Mouse (Mus musculus) gastrocnemius, adult 8-10 months (tissue): ENCODE measurements around the gene Cdc42ep4. TPM values are rescaled to one million over a fixed set of nuclear protein-coding genes. Genes with fewer than 3 reads are reported as not detected.

Experiments used
- DNase-seq, 2 experiments: peaks; one replicate each; pipeline ENCODE4 v3.0.0; 2022; ENCODE audit warnings: low spot score in 2 of 2
- total RNA-seq, 4 experiments: library from RNA; stranded (reverse); gene quantifications; 2 replicates each; pipeline ENCODE4 v1.2.4; 2022

Cdc42ep4 gene
- 1 to 10 TPM; 2.8 to 6.4 (median 5.0) TPM for total RNA-seq

DNA sequence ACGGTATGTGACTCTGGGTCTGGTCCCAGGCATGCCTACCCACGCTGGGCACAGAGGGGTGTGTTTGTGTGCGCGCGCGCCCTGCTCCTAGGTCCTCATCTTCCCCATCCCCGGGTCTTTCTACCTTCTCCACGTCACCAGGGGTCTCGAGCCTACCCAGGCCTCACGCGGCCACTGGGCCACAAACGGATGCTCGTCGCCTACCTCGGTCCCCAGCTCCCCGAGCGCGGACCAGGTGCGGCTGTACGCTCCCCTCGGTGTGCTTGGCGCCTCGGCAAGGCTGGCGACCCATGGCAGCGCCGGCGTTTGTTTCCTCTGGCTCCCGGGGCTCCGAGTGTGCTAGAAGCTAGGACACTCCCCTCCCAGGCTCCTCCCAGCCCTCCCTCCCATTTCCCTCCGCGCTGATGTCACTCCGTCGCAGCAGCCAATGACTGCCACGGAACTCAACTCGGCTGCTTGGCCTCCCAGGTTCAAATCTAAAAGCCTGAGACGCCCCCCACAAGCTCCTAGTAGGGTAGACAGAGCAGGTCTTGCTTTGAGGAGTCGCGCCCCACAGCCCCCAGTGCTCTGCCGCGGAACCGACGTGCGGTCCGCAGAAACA lies at the start of gene Cdc42ep4:
Cdc42ep4 (minus strand) TSS at position 398 of the 601 bp plus-strand sequence.
- DNase-seq, result peak; percentile 31 to 62

DNA sequence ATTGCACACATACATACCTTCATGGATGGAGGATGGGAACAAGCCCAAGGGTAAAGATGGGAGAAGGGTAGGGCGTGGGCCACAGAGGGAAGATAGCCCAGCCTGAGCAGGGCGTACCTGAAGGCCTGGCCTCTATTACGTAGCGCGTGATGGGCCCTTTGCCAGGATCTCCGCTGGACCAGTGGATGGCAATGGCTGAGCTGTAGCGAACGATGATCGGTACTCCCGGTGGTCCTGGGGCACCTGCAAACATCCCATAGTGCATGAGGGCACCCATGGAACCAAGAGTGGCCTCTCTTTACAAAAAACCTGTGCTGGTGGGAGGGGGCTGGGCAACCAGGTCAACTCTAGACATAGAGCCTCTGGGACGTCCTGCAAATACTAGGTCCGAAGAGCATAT lies 48.3 kb upstream of the Cdc42ep4 start:
- DNase-seq, result no peak

DNA sequence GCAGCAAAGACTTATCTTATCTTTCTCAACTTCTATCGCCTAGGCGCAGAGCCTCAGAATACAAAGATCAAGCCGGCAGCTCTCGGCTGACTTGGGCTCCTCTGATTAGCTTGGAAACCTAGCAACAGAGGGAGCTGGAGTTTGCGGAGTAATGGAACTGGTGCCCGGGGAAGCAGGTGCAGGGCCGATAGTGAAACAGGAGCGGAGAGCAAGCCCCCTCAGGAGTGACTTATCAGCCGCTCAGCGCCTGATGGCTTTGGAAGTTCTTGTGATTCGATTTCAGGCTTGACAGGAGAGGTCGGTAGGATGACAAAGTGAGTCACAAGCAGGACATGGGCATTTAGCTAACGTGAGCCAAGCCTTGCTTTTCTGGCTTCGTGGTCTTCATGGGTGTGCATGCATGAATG lies 47.4 kb upstream of the Cdc42ep4 start:
- DNase-seq, result no peak

DNA sequence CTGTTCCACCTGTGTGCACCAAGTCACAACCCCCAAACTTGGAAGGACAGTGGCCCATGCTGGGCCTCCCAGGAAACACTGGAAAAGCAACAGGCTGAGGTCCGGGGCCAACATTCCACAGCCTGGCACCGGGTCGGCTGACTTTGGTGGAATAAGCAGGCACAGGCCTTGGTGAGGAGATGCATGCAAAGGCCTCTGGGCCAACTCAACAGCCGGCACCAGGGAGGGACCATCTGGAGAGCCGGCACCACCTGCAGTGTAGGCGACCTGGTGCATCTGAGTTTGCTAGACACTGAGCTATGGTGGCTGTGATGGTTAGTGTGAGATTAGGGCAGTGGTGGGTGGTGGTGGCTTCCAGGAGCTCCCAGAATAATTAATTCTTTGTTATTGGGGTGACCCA lies 46.3 kb upstream of the Cdc42ep4 start:
- no peak for DNase-seq

DNA sequence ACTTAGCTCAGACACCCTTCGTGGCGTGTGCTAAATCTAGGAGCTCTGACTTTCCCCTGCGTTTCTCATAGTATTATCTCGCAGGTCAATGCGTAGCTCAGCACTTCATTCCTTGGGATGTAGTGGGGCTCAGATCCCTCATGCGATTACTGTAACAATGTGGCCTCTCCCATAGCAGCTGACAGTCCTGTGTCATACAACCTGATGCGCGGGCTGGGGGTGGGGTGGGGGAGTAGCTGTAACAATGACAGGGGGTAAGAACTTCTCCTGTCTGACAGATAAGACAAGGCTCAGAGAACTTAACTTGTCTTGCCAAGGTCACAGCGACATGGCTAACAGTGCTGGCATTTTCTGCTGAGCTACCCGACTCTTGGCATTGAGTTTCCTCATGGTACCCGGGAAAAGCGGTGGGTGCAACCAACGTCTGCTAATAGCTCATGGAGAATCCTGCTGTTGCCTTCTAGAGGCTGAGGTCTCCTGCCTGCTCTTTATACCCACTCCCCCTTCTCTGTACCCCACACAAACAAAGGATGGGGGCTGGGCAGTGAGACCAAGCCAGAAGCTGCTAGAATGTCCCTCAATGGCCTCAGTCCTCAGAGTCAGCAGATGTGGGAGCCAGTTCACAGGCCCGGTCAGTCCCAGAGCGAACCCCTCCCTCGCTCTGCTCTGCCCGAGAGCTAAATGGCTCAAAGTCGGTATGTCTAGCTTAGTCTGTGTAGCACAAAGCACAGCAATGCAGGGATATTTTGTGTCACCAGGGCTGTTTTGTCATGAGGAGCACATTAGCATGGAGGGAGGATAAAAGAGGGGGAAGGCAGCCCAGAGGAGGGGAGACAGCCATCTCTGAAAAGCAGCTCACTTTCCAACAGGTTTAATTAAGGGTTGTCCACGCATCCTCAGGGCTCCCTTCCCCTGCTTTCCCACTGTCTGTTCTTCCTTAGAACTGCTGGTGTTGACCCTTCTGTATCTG lies 45.6 kb upstream of the Cdc42ep4 start:
- no peak for DNase-seq

DNA sequence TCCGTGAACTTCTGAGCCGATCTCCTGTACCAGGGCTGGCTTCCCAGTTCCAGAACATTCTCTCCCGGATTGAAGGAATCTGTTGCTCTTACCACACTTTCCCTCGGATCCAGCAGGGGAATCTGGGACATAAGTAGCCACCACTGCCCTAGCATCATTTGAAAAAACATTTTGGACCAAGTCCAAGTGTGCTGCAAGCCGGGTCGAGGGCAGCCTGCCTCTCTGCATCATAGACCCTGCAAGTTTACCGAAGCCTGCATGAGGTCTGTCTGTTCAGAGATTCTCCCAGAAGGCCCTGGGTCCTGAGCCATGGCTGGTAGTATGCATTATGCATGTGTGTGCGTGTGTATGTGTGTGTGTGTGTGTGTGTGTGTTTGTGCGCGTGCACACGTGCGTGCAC lies 44.2 kb upstream of the Cdc42ep4 start:
- no peak for DNase-seq

DNA sequence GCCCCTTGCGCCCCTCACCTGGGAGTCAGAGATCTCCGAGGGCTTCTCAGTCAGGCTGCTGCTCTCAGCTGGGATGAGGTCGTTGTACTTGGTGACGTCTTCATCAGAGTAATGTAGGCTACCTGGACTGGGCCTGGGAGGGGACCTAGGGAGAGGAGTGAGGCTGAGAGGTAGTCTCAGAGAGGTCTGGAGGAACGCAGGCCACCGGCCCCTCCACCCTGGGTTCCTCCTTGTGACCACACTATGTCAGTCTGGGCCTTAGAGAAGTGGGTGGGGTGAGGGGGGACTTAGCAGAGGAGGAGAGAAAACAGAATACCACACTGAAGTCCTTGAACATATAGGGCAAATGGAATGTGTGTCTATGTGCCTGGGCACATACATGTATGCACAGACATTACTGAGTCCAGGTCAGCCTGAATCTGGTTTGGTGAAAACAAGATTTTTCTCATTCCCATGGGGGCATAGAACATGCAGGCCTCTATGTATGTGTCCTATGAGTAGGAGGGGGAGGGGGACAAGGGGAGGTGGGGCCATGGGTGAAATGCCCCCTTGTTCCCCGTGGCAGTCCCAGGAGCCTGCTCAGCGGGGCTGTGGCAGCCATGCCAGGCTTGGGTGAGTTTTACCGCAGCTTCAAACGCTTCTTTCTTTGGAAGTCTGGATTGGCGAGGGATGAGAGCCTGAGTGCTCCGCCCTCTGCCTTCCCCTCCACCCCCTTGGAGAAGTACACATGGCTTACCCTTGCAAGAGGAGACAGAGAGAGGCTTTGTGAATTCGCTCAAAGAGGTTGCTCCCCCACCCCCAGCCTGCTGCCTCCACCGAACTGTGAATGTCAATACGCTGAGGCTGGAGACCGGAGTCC lies 39.9 kb upstream of the Cdc42ep4 start:
- no peak for DNase-seq

DNA sequence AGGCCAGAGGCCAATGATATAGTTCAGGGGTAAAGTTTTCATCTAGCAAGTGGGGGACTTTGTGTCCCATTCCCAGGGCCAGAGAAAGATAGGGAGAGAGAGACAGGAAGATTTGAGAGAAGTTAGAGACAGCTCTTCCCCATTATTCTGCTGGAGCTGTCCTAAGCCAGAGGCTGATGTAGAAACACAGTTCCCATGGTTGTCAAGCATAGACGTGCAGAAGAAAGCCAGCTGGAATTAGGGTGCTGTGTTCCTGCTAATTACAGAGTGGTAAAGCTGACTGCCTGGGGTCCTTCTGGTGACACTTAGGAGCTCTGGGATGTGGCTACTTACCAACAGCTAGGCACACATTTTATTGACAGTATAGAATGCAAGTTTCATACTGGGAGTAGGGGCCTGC lies 37.4 kb upstream of the Cdc42ep4 start:
- DNase-seq, result no peak

DNA sequence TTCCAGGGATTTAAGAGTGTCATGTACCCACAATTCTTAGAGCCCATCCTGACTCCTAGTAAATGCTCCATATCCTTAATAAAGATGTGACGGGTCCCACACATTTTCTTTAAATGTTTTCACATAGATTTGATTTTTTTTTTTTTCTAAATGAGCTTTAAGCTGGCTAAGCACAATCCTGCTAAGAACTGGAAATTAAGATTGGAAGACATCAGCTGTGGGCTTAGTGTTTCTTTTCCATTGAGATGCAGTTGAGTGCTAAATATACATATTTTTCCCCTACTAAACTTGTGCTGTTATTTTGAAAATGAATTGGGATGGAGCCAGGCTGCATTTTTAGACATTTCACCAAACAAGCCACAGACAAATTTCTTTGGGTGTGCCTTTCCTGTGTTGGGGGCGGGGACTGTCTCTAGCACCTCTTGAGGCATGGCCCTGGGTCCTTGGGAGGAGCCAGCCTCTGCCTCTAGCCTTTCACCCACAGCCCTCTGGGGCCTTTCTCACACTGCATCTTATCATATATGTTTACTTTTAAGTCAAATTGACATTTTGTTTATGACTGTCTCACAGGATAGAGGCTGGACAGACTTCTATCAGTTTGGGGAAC lies 36.6 kb upstream of the Cdc42ep4 start:
- no peak for DNase-seq

DNA sequence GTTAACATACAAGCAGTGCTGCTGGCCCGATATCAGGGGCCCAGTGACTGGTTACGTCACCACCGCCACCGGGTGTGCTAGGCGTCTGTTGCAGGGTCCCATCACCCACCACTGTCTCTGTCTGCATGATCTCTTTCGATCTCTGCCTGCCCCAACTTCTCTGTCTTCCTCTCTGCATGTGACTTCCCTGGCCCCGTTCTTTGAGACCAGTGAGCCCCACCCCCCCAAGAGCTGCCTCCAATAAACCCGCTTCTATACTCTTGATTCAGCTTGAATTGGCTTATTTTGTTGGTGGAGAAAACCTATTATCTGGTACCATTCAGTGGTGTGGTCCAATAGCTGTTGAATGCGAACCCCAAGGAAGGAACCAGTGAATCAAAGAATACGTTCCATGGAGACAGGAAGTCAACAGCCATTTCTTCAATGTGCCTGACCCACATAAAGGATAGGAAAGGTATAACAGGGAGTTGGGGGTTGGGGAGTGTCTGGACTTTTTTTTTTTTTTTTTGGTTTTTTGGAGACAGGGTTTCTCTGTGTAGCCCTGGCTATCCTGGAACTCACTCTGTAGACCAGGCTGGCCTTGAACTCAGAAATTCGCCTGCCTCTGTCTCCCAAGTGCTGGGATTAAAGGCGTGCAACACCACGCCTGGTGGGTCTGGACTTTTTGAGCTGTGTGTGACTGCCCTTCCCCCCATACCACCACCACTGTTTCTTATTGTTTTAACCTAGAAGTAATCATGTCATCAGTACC lies 35.9 kb upstream of the Cdc42ep4 start:
- no peak for DNase-seq

DNA sequence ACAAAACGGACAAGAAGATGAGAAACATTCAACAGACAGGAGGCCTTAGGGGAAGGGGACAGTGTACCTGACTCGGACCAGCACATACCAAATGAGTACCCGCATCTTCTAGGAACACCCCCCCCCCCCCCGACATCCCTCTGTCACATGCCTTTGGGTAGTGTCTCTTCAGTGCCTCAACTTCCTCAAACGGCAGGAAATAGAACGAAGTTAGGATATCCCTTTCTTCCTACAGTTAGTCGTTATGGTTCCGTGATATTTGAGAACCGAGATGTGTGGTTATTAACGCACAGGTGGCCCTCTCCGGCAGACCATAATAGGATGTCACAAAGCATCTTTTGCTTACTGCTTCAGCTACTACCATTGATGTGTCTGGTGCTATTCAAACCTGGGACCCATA lies 35.3 kb upstream of the Cdc42ep4 start:
- no peak for DNase-seq

DNA sequence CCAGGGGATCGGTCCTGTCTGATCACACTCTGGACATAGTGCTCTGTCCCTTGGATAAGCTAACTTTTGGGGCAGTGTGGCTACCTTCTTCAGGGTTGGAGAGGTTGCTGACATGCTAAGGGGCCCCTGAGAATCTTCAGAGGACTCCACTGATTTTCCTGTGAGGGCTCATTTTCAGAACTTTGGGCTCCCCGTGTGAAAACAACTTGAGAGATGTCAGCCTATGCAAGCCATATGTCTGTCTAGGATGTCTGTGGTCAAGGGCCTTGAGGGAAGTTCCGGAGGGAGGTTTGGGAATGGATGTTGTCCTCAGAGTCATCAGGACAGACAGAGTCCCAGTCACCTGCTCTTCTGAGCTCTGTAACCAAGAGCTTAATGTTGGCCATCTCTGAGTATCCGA lies 34.7 kb upstream of the Cdc42ep4 start:
- no peak for DNase-seq

DNA sequence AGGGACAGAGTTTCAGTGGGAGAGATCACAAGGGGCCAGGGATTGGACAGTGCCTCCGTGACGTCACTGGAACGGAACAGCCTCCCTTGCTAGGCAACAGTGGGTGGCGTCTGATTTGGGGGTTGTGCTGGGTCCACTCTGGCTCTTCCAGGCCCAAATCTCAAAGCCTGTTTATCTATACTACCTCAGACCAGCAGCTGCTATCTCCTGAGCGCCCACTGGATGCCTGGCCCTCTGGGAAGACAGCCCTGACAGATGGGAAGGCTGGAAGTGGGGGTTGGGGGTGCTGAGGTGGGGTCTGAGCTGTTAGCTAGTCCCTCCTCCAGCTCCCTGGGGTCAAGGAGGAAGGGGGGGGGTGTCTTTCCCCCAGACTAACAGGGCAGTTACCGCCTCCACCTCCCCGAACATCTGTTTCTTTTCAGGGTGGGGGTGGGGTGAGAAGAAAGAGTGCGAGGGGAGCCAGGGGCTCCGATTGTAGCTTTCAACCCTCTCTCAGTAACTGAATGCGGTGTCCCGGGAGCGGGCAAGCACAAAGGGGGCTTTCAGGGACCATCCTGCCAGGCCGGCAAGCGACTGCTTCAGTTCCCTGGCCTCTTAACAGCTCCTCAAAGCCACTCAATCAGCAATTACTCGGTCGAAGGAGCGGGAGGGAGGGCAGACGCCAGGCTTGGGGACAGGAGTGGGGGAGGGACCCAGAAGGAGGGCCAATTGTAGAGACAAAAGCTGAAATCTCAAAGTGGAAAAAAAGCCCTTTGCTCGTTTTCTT lies 33.9 kb upstream of the Cdc42ep4 start:
- peak in 1 of 2 experiments; percentile 22 for DNase-seq

DNA sequence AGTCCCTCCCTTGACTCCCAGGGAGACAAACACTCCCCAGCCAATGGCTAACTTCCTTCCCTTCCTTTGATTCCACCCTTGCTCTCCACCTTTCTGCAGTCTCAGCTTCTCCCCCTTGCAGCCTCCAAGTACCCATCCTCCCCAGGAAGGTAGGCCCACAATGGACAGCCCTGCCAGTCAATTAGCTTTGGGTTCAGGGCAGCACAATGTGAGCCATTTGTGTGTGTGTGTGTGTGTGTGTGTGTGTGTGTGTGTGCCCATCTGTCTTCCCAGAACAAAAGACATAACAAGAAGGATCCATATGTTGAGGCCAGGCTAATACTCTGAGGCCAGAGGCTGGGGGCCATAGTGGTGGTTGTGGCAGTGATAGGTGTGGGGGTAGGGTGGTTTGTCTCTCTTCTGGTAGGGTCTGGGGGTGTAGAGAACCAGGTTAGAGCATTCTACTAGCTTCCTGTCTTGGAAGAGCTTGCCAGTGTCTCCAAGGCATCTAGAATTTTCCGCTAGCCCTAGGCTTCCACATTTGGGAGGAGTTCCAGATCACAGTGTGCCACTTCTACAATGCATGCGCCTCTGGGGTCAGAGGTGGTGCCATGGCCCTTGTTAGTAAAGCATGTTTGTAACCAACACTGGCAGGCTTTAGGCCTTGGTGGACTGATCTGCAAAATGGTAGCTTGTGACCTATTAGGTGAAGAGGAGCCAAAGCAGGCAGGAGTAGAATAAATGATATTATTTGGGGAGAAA lies 33.1 kb upstream of the Cdc42ep4 start:
- DNase-seq, result no peak

DNA sequence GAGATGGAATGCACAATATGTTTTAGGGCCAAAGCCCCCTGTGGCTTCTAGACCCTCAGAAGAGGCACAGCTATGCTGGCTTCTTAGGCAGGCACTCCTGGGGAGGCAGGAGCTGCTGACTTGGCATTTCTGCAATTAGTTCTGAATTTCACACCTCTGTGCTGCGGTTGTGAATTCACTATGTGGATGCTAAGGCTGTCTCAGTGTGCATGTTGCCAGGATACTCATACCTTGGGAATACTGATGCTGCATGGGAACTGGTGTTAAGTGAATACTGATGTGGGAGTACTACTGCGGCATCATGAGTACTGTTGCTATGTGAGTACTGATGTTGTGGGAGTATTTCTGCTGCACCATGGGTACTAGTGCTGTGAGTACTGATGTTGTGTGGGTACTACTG lies 30.8 kb upstream of the Cdc42ep4 start:
- no peak for DNase-seq

DNA sequence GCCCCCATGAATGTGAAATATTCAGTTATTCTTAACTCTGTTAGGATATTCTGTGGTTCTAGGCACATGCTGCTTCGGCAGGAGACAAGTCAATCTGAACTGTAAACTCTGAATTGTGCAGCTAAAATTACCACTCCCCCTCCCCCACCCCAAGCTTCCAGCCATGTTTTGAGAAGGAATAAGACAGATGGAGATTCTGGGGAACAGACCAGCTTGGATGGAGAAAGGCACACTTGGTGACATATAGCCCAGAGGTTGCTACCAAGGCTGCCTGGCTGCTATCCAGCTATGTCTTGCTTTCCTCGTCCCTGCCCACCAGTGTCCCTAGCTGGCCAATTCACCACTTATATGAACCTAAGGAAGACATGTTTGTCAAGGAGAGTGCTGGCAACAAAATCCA lies 30.3 kb upstream of the Cdc42ep4 start:
- no peak for DNase-seq

DNA sequence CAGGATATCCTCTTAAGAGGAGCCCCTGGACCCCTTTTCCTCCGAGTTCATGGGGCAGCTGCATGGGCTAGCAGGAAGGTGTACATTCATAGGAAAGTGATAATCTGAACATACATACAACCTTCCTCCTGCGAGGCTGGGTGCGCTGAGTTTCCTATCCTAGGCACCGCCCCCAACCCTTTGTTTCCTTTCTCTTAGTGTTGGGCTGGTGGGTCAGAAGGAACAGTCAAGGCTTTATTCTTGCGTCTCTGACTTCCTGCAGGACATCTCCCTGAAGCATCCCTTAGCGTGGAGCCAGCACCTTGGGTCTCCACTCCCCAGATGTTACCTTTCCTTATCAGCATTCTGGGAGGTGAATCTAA lies 28.0 kb upstream of the Cdc42ep4 start:
- no peak for DNase-seq

DNA sequence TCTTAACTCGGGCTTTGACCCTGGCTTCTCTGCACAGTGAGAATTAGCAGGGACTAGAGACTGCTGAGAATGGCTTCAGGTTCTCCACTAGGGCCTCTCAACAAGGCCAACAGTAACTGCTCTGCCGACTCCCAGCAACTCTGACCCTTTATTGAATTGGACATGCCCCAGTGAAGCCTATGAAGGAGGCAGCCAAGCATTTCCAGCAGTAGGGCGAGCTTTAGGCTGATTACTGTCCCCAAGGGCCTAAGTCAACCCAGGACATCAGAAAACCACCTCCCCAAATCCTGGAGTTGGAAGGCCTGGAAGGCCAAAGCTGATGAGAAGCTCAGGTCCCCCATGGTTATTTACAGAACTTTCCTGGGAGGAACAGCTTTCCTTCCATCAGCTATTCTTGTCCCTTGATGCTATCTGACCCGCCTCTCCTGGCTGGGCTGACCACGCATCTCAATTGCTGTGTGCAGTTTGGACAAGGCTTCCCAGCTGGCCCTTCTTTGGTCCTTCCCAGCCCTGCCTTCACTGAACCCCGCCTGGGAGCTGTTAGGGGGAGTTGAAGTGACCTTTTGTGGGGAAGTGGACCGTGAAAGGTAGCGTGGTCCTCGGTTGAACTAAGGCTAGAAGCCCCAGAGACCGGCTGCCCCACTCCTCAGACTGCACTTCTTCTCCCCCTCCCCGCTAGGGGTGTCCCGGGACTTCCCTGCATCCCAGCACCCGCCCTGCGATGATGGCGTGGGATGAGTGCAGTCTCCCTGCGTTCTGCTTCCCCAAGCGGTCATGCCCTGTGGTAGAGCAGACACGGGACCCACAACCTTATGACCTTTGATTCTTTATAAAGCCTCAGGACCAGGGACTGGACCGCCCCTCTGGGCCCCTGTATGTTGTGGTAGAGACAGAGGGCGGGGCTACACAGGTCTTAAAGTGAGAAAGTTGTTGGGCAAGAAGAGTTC lies 27.3 kb upstream of the Cdc42ep4 start:
- peak; percentile 45 to 60 for DNase-seq
